ENCODE assay signal across 8 mouse cellular contexts in genomic region chr7:109170441-109170820, GRCm38 (mm10). TPM values are rescaled to one million over a fixed set of nuclear protein-coding genes. Genes with fewer than 3 reads are reported as not detected.
DNase-seq lines count a peak whose midpoint lies in the region; ATAC-seq and TF ChIP-seq lines count a peak whose summit lies in the region.

No protein-coding gene starts in this region.

- H3K27me3 ChIP-seq in G1E (ENCODE audit: insufficient read depth, low read length) = peaks cover 31% of the 10 kb centered on the region
- no peaks in the 10 kb centered on the region for H3K27me3 ChIP-seq in cerebellum, adult 2 months (ENCODE audit: control insufficient read depth, insufficient read depth, low read length)
- H3K27me3 ChIP-seq in forebrain, postnatal 0 days (ENCODE audit: insufficient read depth, low read length) = no peaks in the 10 kb centered on the region

- H3K4me1 ChIP-seq in G1E (ENCODE audit: insufficient read depth, low read depth, low read length) = no peaks in the 10 kb centered on the region
- peaks cover 9% of the 10 kb centered on the region for H3K4me1 ChIP-seq in cerebellum, adult 2 months (ENCODE audit: control insufficient read depth, insufficient read depth, low read length)
- H3K4me1 ChIP-seq in forebrain, postnatal 0 days (ENCODE audit: insufficient read depth) = peaks cover 5% of the 10 kb centered on the region

- no peaks in the 10 kb centered on the region for H3K36me3 ChIP-seq in G1E (replicated peaks)
- no peaks in the 10 kb centered on the region for H3K36me3 ChIP-seq in forebrain, postnatal 0 days (ENCODE audit: insufficient read depth)

- peak; percentile 47 for DNase-seq in G1E (ENCODE audit: low spot score)
- peak; percentile 92 to 96 for DNase-seq in cerebellum, adult 2 months
- DNase-seq in forebrain, postnatal 0 days = peak; percentile 91
- DNase-seq in heart, postnatal 36 days = peak; percentile 84 to 89
- DNase-seq in layer of hippocampus, adult 2 months (ENCODE audit: low spot score in 2 of 2) = peak; percentile 88 to 94
- peak; percentile 61 to 77 for DNase-seq in lung, adult 18-20 months
- DNase-seq in ovary, adult 18-20 months (ENCODE audit: low spot score) = peak; percentile 42
- DNase-seq in thymus, postnatal 0 days (ENCODE audit: low spot score) = peak; percentile 58

- ATAC-seq in G1E (ENCODE audit: extremely low read depth, insufficient number of reproducible peaks, low FRiP score, poor library complexity, severe bottlenecking) = no peak
- ATAC-seq in forebrain, postnatal 0 days = peak; percentile 69

- H3K4me2 ChIP-seq in forebrain, postnatal 0 days (ENCODE audit: low read depth) = peak overlapping the region; percentile 97

- under 1% methylated on average over 17 of the region's 17 CpGs for WGBS in cerebellum, adult 2 months
- under 1% methylated on average over 17 of the region's 17 CpGs for WGBS in forebrain, postnatal 0 days

- TF ChIP-seq CTCF in G1E (IDR thresholded peaks at IDR 0.05; ENCODE audit: low read depth, low read length) = peak; percentile 46
- TF ChIP-seq CTCF in cerebellum, adult 2 months (IDR thresholded peaks at IDR 0.05; ENCODE audit: borderline replicate concordance, insufficient read depth, low read depth, low read length) = peak; percentile 87
- peak; percentile 92 for TF ChIP-seq CTCF in forebrain, postnatal 0 days (IDR thresholded peaks at IDR 0.05; ENCODE audit: low read depth)
- TF ChIP-seq CTCF in layer of hippocampus, adult 2 months (conservative IDR thresholded peaks at IDR 0.05) = peak; percentile 98

- H3K4me3 ChIP-seq in G1E (ENCODE audit: low read depth, low read length) = no peak overlapping the region
- peak overlapping the region; percentile 57 for H3K4me3 ChIP-seq in cerebellum, adult 2 months (replicated peaks; ENCODE audit: insufficient read depth, low read depth, low read length)
- H3K4me3 ChIP-seq in forebrain, postnatal 0 days (ENCODE audit: low read depth, low read length) = peak overlapping the region; percentile 62
- peak overlapping the region; percentile 65 for H3K4me3 ChIP-seq in layer of hippocampus, adult 2 months

- H3K27ac ChIP-seq in cerebellum, adult 2 months (ENCODE audit: insufficient read depth, low read length) = peak overlapping the region; percentile 81; the same call in 1 of the 2 replicates
- peak overlapping the region; percentile 80 for H3K27ac ChIP-seq in forebrain, postnatal 0 days (ENCODE audit: low read depth, low read length)
- H3K27ac ChIP-seq in layer of hippocampus, adult 2 months = peak overlapping the region; percentile 84

- H3K9ac ChIP-seq in forebrain, postnatal 0 days = peak overlapping the region; percentile 73

- peaks cover 8% of the 10 kb centered on the region; the same call in 1 of the 2 replicates for H3K9me3 ChIP-seq in G1E (replicated peaks)
- H3K9me3 ChIP-seq in forebrain, postnatal 0 days (ENCODE audit: low read length) = no peaks in the 10 kb centered on the region

- intact Hi-C loops in heart, postnatal 36 days (cut with DNase I) = loop anchor here (1.0 to 2.0 kb wide), 2 partner anchors 31 to 48 kb away; no protein-coding TSS in a partner anchor

- peak; percentile 47; the same call in 1 of the 2 replicates for TF ChIP-seq POLR2A in cerebellum, adult 2 months (IDR thresholded peaks at IDR 0.05; ENCODE audit: borderline replicate concordance, insufficient read depth, low read length)

RNA-seq across cellular contexts. Expression of gene Lmo1, which starts 4.6 kb away (rescaled TPM):
- total RNA-seq in G1E (2014; fragmentation: Nextera tagmentation) (not detected in 2 replicates), G1E (2017) (0.12 TPM in 1 of 2 replicates, not detected in the other)
- polyA plus RNA-seq in G1E (2012) = not detected in 2 replicates
- 27.3 and 31.6 TPM in 2 replicates for polyA plus RNA-seq in cerebellum, adult 2 months (2012; rRNA removed)
- 59.4 and 75.5 TPM in 2 replicates for total RNA-seq in forebrain, postnatal 0 days (2014; rRNA removed)
- 84.0 and 86.5 TPM in 2 replicates for polyA plus RNA-seq in forebrain, postnatal 0 days (2015; fragmentation: Nextera tagmentation; extraction: Ambion mirVana)
- 1 to 10 TPM; 2.4 to 3.1 TPM for total RNA-seq in heart, postnatal 36 days (2021)
- 10 to 100 TPM; 62.5 to 67.0 TPM for total RNA-seq in layer of hippocampus, adult 2 months (2021)
- 2.5 and 2.6 TPM in 2 replicates for polyA plus RNA-seq in thymus, postnatal 0 days (2015; fragmentation: Nextera tagmentation; extraction: Ambion mirVana)

Comparison
In these comparisons a context has a peak if more than half of its experiments do, and no peak if none do; other contexts are left out.
1. DNase-seq: peak in every context shown above with its lines; median percentile 94 in cerebellum, adult 2 months; 91 in forebrain, postnatal 0 days; 91 in layer of hippocampus, adult 2 months; 86 in heart, postnatal 36 days; 69 in lung, adult 18-20 months; 58 in thymus, postnatal 0 days; 47 in G1E; 42 in ovary, adult 18-20 months.
2. CTCF ChIP-seq: peak in every context shown above with its lines; median percentile 98 in layer of hippocampus, adult 2 months; 92 in forebrain, postnatal 0 days; 87 in cerebellum, adult 2 months; 46 in G1E.
3. RNA of gene Lmo1, which starts 4.6 kb away (total RNA-seq): 62.5 to 67.0 TPM in layer of hippocampus, adult 2 months and 59.4 to 75.5 TPM in forebrain, postnatal 0 days; 2.4 to 3.1 TPM in heart, postnatal 36 days and 0.12 TPM in G1E; every median in the first group is over 10 times any median in the second.
4. Peak in every context shown above with its lines, with median percentiles within 50 percentile points of each other: H3K27ac ChIP-seq.